Mouse (Mus musculus): ENCODE measurements around the gene Ranbp6. TPM values are rescaled to one million over a fixed set of nuclear protein-coding genes. Genes with fewer than 3 reads are reported as not detected.

Ranbp6 gene
- polyA plus RNA-seq, 1 experiment from 2014 or later = 7.4 TPM

DNA sequence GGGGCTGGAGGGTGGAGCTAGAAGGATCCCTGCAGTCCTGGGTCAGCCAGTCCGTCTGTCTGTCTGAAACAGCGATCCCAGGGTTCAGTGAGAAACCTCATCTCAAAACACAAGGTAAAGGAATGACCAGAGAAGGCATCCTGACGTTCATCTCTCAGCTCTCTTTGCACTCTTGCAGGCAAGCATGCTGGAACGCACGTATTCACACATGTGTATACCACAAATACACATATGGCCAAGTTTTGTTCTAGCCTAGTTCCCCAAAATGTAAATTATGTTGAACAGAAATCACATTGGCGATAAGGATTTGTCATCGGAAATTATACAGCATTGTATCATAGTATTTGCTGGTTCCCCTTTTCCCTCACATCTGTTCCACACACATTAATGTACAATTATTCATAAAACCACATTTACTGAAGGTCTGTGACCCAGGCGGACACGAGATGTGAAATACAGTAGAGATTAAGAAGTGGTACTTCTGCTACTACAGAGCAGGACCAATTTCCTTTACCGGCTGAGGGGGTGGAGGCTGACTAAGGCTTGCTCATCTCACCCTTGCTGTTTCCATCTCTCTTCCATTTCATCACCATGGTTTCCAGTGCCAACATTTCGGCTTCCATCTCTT lies 37.3 kb upstream of the Ranbp6 start:
- Histone ChIP-seq H3K9me3 (ENCODE audit: control insufficient read depth, low read length) (no peaks in the 10 kb centered on the region), H3K4me3 (ENCODE audit: low read depth, low read length) (no peak overlapping the region), H3K27ac (replicated peaks) (no peak overlapping the region), H3K4me1 (replicated peaks; ENCODE audit: control insufficient read depth, insufficient read depth) (no peaks in the 10 kb centered on the region), H3K27me3 (ENCODE audit: control insufficient read depth, insufficient read depth, low read length) (no peaks in the 10 kb centered on the region), H3K4me2 (replicated peaks; ENCODE audit: low read depth) (no peak overlapping the region), H3K9ac (ENCODE audit: low read length) (no peak overlapping the region), H3K36me3 (ENCODE audit: control insufficient read depth, insufficient read depth, low read length) (no peaks in the 10 kb centered on the region)
- no peak for TF ChIP-seq CTCF (IDR thresholded peaks at IDR 0.05; ENCODE audit: low read depth)
- no peak for TF ChIP-seq EP300 (optimal IDR thresholded peaks at IDR 0.05)
- DNase-seq (ENCODE audit: low spot score) (no peak), ATAC-seq (ENCODE audit: low FRiP score, low TSS enrichment) (no peak)
- WGBS = 82% methylated on average over 11 of the region's 11 CpGs

DNA sequence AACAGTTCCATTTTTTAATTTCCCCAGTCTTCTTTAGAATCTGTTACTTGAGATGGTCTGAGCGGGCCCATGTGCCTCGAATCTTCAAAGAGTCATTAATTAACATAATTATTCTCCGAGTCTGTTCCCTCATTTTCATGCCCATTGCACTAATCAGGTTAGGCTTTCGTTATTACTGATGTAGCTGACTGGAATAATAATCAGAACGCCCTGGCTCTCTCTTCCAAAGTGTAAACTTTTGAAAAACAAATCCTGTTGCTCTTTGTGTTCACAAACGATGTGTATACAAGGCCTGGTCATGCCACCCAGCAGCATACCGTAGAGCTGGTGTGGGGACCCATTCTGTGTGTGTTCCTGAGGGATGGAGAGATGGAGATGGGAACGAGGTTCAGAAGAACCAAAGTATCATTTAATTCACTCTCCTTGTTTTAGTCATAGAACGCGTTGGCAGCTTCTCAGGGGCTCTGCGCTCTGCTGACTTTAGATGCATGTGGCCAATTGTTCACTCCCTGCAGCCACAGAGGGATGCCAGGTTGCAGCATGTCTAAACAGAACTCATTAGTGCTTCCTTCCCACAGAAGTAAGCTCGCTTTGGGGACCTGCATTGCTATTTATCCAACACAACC lies 31.4 kb upstream of the Ranbp6 start:
- Histone ChIP-seq H3K9me3 (ENCODE audit: control insufficient read depth, low read length) (no peaks in the 10 kb centered on the region), H3K36me3 (ENCODE audit: control insufficient read depth, insufficient read depth, low read length) (no peaks in the 10 kb centered on the region), H3K4me2 (replicated peaks; ENCODE audit: low read depth) (no peak overlapping the region), H3K4me1 (replicated peaks; ENCODE audit: control insufficient read depth, insufficient read depth) (peaks cover 4% of the 10 kb centered on the region; the same call in 1 of the 2 replicates), H3K27ac (replicated peaks) (peak overlapping the region; percentile 56), H3K9ac (ENCODE audit: low read length) (no peak overlapping the region), H3K4me3 (ENCODE audit: low read depth, low read length) (no peak overlapping the region), H3K27me3 (ENCODE audit: control insufficient read depth, insufficient read depth, low read length) (no peaks in the 10 kb centered on the region)
- TF ChIP-seq EP300 (optimal IDR thresholded peaks at IDR 0.05) = no peak
- TF ChIP-seq CTCF (IDR thresholded peaks at IDR 0.05; ENCODE audit: low read depth) = no peak
- WGBS = 56% methylated on average over 12 of the region's 12 CpGs
- ATAC-seq (ENCODE audit: low FRiP score, low TSS enrichment) = no peak
- DNase-seq (ENCODE audit: low spot score) = no peak

GRCm38 (mm10) chr19:29843641-29844035 lies 30.9 kb upstream of the Ranbp6 start:
- ATAC-seq (ENCODE audit: low FRiP score, low TSS enrichment) (0 out of 2 replicates have a peak, but pooled peaks have one; percentile 35), DNase-seq (ENCODE audit: low spot score) (no peak)
- H3K4me1 ChIP-seq (replicated peaks; ENCODE audit: control insufficient read depth, insufficient read depth) = peaks cover 4% of the 10 kb centered on the region; the same call in 1 of the 2 replicates
- H3K36me3 ChIP-seq (ENCODE audit: control insufficient read depth, insufficient read depth, low read length) = no peaks in the 10 kb centered on the region
- H3K9ac ChIP-seq (ENCODE audit: low read length) = no peak overlapping the region
- 24% methylated on average over 5 of the region's 5 CpGs for WGBS
- TF ChIP-seq CTCF (IDR thresholded peaks at IDR 0.05; ENCODE audit: low read depth) (no peak), EP300 (optimal IDR thresholded peaks at IDR 0.05) (no peak)
- no peak overlapping the region for H3K4me3 ChIP-seq (ENCODE audit: low read depth, low read length)
- no peaks in the 10 kb centered on the region for H3K27me3 ChIP-seq (ENCODE audit: control insufficient read depth, insufficient read depth, low read length)
- H3K9me3 ChIP-seq (ENCODE audit: control insufficient read depth, low read length) = no peaks in the 10 kb centered on the region
- H3K27ac ChIP-seq (replicated peaks) = peak overlapping the region; percentile 58
- no peak overlapping the region for H3K4me2 ChIP-seq (replicated peaks; ENCODE audit: low read depth)

DNA sequence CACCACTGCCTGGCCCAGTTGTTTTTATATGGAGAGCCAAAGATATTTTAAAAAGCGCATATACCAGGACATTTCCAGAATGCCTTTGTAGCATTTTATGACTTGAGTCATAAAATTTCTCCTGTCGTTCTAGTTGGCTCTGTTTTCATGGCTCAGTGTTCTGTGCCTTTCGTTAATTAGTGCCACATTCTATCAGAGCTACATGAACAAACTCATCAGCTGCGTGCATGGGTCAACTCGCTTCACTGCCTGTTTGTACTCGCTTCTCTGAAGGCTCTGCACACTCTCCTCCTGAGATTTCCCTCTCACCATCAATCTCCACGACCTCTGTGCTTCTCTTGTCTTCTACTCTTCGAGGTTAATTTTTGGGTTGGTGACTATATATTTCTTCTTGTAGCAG lies 30.2 kb upstream of the Ranbp6 start:
- 61% methylated on average over 8 of the region's 8 CpGs for WGBS
- no peak overlapping the region for H3K9ac ChIP-seq (ENCODE audit: low read length)
- ATAC-seq (ENCODE audit: low FRiP score, low TSS enrichment) = no peak
- no peaks in the 10 kb centered on the region for H3K9me3 ChIP-seq (ENCODE audit: control insufficient read depth, low read length)
- peaks cover 4% of the 10 kb centered on the region; the same call in 1 of the 2 replicates for H3K4me1 ChIP-seq (replicated peaks; ENCODE audit: control insufficient read depth, insufficient read depth)
- no peak for TF ChIP-seq EP300 (optimal IDR thresholded peaks at IDR 0.05)
- TF ChIP-seq CTCF (IDR thresholded peaks at IDR 0.05; ENCODE audit: low read depth) = 0 out of 2 replicates have a peak, but pooled peaks have one; percentile 5
- H3K4me3 ChIP-seq (ENCODE audit: low read depth, low read length) = no peak overlapping the region
- no peaks in the 10 kb centered on the region for H3K27me3 ChIP-seq (ENCODE audit: control insufficient read depth, insufficient read depth, low read length)
- DNase-seq (ENCODE audit: low spot score) = no peak
- no peaks in the 10 kb centered on the region for H3K36me3 ChIP-seq (ENCODE audit: control insufficient read depth, insufficient read depth, low read length)
- H3K4me2 ChIP-seq (replicated peaks; ENCODE audit: low read depth) = no peak overlapping the region
- H3K27ac ChIP-seq (replicated peaks) = peak overlapping the region; percentile 58

- H3K4me1 ChIP-seq (replicated peaks; ENCODE audit: control insufficient read depth, insufficient read depth) = peaks cover 4% of the 10 kb centered on the region; the same call in 1 of the 2 replicates
- H3K36me3 ChIP-seq (ENCODE audit: control insufficient read depth, insufficient read depth, low read length) = no peaks in the 10 kb centered on the region
- no peaks in the 10 kb centered on the region for H3K27me3 ChIP-seq (ENCODE audit: control insufficient read depth, insufficient read depth, low read length)
- H3K27ac ChIP-seq (replicated peaks) = no peak overlapping the region
- TF ChIP-seq CTCF (IDR thresholded peaks at IDR 0.05; ENCODE audit: low read depth) (0 out of 2 replicates have a peak, but pooled peaks have one; percentile 3), EP300 (optimal IDR thresholded peaks at IDR 0.05) (no peak)
- H3K4me3 ChIP-seq (ENCODE audit: low read depth, low read length) = no peak overlapping the region
- no peak overlapping the region for H3K4me2 ChIP-seq (replicated peaks; ENCODE audit: low read depth)
- DNase-seq (ENCODE audit: low spot score) = no peak
- no peak; the same call in 1 of the 2 replicates for ATAC-seq (ENCODE audit: low FRiP score, low TSS enrichment)
- WGBS = 55% methylated on average over 4 of the region's 4 CpGs
- no peaks in the 10 kb centered on the region for H3K9me3 ChIP-seq (ENCODE audit: control insufficient read depth, low read length)
- no peak overlapping the region for H3K9ac ChIP-seq (ENCODE audit: low read length)
These were observed 27.9 kb upstream of the Ranbp6 start for GRCm38 (mm10) chr19:29840642-29841041.

DNA sequence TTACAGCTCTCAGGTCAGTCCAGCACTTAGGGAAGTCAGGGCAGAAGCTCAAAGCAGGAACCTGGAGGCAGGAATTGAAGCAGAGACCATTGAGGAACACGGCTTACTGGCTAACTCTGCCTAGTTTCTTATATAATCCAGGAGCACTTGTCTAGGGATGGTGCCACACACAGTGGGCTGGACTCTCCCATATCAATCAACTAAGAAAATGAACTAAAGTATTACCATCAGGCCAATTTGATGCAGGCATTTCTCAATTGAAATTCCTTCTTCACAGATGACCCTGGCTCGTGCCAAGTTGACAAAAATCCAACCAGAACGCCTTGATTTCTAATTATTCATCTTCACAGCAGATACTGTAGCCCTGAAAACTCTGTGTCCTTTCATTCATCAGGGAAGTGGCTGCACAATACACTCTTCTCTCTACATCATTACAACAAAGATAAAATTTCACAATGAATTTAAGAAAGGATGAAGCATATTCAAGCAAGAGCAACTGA lies 25.9 kb upstream of the Ranbp6 start:
- H3K9me3 ChIP-seq (ENCODE audit: control insufficient read depth, low read length) = no peaks in the 10 kb centered on the region
- 78% methylated on average over 3 of the region's 3 CpGs for WGBS
- H3K27ac ChIP-seq (replicated peaks) = no peak overlapping the region
- peaks cover 4% of the 10 kb centered on the region; the same call in 1 of the 2 replicates for H3K4me1 ChIP-seq (replicated peaks; ENCODE audit: control insufficient read depth, insufficient read depth)
- H3K4me2 ChIP-seq (replicated peaks; ENCODE audit: low read depth) = no peak overlapping the region
- no peak overlapping the region for H3K9ac ChIP-seq (ENCODE audit: low read length)
- TF ChIP-seq EP300 (optimal IDR thresholded peaks at IDR 0.05) = no peak
- no peak for TF ChIP-seq CTCF (IDR thresholded peaks at IDR 0.05; ENCODE audit: low read depth)
- H3K36me3 ChIP-seq (ENCODE audit: control insufficient read depth, insufficient read depth, low read length) = no peaks in the 10 kb centered on the region
- ATAC-seq (ENCODE audit: low FRiP score, low TSS enrichment) (no peak), DNase-seq (ENCODE audit: low spot score) (no peak)
- no peak overlapping the region for H3K4me3 ChIP-seq (ENCODE audit: low read depth, low read length)
- H3K27me3 ChIP-seq (ENCODE audit: control insufficient read depth, insufficient read depth, low read length) = no peaks in the 10 kb centered on the region
